Mouse (Mus musculus) ovary, postnatal 36 days (tissue): ENCODE measurements around the gene Dlx6.
A peak's percentile ranks its signal among the peaks of the same experiment; 100 is the strongest.

Experiments
- DNase-seq: peaks from one replicate; pipeline ENCODE4 v3.0.0; 2022; ENCODE audit warnings: low spot score, mixed read lengths

Gene Dlx6

GRCm38 (mm10) chr6:6859950-6860410 lies 3.2 kb upstream of the Dlx6 start:
- no peak for DNase-seq

- DNase-seq = no peak
These were observed 2.6 kb upstream of the Dlx6 start for GRCm38 (mm10) chr6:6860411-6861085.

- no peak for DNase-seq
These were observed 1.9 kb upstream of the Dlx6 start for GRCm38 (mm10) chr6:6861086-6861797.

DNA sequence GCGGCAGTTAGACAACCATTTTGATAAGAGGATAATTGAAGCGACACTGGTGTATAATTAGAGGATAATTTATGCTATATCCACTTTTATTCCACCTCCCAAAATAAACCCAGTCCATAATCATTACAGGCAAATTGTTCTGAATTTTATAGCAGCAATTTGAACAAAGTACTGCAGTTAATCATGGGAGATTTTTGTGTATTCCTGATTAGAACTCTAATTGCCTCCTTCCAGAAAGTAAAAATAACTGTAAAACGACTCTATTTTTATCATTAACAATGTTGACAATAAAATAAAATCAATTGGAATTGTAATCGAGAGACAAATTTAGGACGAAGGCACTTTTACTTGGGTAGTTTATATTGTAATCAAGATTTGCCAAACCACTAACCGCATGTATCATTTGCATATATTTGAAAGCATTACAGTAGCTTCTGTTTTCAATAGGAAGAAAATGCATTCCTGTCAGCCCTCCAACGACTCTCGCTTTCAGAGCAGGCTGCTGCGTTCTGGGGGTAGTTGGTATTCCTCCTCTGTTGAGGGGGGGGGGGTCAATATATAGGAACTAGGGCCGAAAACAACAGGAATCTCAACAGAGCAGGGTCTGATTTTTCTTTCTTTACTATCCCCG lies 1.2 kb upstream of the Dlx6 start:
- no peak for DNase-seq

- DNase-seq = peak; percentile 31
These were observed 523 bp upstream of the Dlx6 start for GRCm38 (mm10) chr6:6862611-6863010.

GRCm38 (mm10) chr6:6863955-6864354 lies 821 bp downstream of the Dlx6 start:
- DNase-seq = no peak

DNA sequence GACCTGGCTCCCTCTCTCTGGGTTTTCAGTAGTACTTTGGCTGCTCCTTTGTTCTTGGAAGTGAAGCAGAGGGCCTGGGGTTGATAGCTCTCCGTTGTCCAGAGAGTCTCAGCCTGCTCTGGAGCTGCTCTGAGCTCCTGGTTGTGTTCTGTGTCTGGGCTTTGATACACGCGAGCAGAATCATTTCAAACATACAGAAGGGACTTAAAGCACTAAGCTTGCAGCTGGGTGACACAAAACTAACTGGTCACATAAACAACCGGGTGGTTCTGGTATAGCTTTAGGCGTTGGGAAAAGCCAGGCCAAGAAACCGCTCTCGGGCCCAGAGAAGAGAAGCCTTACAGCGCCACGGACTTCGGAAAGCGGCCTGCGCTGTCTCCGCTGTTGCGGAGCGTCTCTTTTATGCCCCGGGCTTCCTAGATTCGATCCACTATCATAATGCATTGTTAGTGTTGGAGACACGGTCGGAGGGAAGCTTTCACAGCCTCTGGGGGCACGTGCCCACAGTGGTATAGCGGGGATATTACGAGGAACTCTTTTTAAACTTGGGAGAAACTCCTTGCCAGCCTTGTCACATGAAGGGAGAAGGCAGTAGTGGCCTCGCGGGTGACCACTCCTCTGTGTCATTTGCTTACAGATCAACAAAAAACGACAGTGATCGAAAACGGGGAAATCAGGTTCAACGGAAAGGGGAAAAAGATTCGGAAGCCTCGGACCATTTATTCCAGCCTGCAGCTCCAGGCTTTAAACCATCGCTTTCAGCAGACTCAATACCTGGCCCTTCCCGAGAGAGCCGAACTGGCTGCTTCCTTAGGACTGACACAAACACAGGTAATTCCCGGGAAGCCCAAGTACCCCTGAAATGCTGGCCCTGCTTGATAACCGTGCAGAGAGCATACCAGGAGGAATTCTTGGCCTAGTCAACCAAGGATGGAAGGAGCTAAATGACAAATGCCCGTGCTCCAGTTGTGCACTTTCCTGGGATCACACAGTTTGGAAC lies 1.6 kb downstream of the Dlx6 start:
- no peak for DNase-seq

DNA sequence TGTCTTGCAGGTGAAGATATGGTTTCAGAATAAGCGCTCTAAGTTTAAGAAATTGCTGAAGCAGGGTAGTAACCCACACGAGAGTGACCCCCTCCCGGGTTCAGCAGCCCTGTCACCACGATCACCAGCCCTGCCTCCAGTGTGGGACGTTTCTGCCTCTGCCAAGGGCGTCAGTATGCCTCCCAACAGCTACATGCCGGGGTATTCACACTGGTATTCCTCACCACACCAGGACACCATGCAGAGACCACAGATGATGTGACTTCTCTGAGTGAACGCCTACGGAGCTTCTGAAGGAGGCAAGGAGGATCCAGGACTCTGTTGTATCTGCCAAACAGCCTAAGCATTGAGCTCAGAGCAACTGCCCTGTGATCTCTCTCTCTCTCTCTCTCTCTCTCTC lies 3.9 kb downstream of the Dlx6 start:
- DNase-seq = no peak

- no peak for DNase-seq
These were observed 6.0 kb downstream of the Dlx6 start for GRCm38 (mm10) chr6:6869041-6869685.

- DNase-seq = no peak
These were observed 7.0 kb downstream of the Dlx6 start for GRCm38 (mm10) chr6:6869961-6870800.

DNA sequence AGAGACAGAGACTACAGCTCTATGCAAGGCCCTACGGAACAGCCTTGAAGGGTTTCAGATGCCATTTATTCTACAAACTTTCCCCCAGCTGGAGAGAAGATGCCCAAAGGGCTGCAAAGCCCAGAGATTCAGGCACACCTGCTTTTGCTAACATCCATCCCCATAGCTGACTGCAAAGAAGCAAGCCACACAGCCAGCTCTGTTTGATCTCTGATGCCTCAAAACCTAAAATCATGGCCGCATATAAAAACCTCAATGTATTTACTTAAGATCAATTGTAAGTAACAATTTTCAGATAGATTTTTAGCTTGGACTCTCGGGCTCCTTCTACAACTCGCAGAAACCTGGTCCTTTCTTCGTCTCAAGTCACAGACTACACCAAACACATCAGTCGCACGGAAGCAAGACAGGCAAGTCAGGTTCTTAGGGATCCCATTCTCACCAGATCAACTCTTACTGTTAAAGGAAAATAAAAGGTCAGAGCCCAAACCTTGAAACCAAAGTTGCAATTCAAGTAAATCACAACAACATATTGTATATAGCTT lies 7.8 kb downstream of the Dlx6 start:
- no peak for DNase-seq

DNA sequence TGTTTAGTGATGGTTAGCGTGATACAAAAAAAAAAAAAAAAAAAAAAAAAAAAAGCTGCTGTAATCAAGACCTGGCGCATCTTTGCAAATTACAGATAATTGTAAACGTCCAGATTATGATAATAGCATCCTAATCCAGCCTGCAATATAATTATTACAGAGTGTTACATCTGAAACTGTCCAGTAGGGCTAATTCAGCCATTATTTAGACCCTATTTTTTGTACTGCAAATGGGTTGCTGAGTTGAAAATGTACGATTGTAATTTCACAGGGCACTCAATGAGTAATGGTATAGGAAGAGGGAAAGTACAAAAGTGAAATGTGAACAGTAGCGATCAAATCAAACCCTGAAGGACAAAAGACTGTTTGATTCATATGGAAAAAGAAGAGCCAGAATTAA lies 8.6 kb downstream of the Dlx6 start:
- no peak for DNase-seq

DNA sequence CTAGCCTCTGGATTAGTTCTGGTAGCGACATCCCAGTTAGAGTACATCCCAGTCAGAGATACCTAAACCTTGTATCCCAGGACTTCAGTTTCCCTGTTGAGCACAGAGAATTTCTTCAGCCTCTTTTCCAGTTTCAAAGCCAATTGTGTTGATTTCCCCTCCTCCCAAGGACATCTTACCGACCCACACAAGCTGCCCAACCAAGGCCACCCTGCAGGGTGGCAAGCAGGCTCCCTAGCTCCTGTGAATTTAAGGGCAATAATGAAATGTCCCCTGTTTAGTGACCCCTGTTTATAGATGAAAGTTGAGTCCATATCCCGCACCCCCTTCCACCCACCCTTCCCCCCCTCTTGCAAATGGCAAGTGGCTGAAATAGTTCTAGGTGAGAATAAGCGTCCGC lies 9.7 kb downstream of the Dlx6 start:
- DNase-seq = no peak

DNA sequence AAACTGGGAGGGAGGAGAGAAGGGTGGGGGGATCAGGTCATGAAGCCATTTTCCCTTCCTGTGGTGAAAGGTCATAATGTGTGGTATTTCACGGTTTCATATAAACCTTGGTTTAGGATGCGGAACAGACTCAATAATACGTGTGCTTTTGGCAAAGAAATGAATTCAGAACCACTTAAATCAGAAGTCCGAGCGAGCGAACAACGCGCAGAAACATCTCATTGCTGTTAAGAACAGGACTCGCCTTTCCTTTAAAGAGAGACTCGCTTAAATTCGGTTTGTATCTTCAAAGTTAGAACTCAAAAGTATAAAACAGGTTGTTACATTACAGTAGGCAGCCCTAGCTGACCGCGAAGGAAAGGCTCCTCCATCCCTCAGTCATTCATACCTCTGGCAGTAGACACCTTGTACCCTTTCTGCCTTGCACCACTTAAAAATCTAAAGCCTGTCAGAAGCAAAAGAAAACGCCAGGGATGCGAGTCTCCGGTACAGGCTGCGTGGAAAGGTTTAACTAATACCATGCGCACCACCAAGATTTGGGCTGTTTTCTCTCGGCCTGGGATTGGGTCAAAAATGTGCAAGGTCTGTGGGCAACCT lies 10.4 kb downstream of the Dlx6 start:
- DNase-seq = no peak

- DNase-seq = no peak
These were observed 11.1 kb downstream of the Dlx6 start for GRCm38 (mm10) chr6:6874073-6874771.

DNA sequence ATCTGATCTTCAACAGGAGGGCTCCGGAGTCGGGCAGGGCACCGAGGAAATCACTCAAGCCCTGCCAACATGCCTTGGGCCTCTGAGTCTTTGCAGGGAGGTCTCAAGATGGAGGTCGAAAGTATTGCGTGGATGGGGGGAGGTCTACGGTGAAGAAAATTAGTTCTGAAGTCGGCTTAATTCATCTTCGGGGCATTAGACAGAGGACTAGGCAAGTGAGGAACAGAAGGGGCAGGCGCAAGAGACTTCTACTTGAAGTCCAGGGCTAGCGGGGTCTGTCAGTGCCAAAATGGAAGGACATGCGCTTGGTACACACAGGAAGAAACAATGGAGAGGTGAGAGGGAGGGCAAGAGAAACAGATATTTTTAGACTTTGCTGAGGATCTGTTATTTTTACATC lies 12.0 kb downstream of the Dlx6 start:
- DNase-seq = no peak

GRCm38 (mm10) chr6:6875676-6876075 lies 12.5 kb downstream of the Dlx6 start:
- no peak for DNase-seq

DNA sequence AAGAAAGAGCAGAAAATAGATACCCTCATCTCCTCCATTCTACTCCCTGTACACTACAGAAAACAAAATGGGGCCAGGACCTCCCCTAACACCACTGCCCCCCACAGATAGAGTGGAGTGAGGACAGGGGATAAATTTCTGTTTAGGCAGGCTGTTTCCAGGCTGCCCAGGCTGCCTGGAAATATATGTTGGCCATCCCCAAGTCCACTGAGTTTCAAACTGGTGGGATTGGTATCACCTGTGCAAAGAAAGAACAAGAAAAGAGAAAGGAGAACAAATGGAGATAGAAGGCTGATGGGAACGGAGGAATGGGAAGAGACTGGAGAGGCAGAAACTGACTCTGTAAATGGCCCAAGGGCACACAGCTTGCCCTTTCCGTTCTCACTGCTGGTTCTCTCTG lies 13.1 kb downstream of the Dlx6 start:
- no peak for DNase-seq

GRCm38 (mm10) chr6:6876731-6877130 lies 13.6 kb downstream of the Dlx6 start:
- DNase-seq = no peak
